Mouse (Mus musculus) midbrain, embryonic 12.5 days (tissue): Measurements from ENCODE around the gene Eif4a2. TPM values are rescaled to one million over a fixed set of nuclear protein-coding genes. Genes with fewer than 3 reads are reported as not detected.

Source experiments
- ATAC-seq: fragments of 200-750 bp; cut with Nextera tagmentation; 2 replicates; pipeline ENCODE4 v1.8.0; 2017; ENCODE audit warnings: low read depth, moderate TSS enrichment, moderate library complexity; ENCODE audit not compliant: low FRiP score
- H3K27ac ChIP-seq: fragments of 300-500 bp; sonication (generic); replicated peaks from 2 replicates; pipeline ENCODE4 v1.5.1; 2016; ENCODE audit warnings: mild to moderate bottlenecking
- H3K27me3 ChIP-seq: fragments of 300-500 bp; sonication (generic); 2 replicates; pipeline ENCODE4 v1.6.1; 2016; ENCODE audit warnings: mild to moderate bottlenecking
- H3K36me3 ChIP-seq: fragments of 300-500 bp; sonication (generic); 2 replicates; pipeline ENCODE4 v1.6.1; 2016
- H3K4me1 ChIP-seq: fragments of 300-500 bp; sonication (generic); 2 replicates; pipeline ENCODE4 v1.6.1; 2016
- H3K4me2 ChIP-seq: fragments of 300-500 bp; sonication (generic); replicated peaks from 2 replicates; pipeline ENCODE4 v1.6.1; 2016; ENCODE audit warnings: mild to moderate bottlenecking, moderate library complexity
- H3K4me3 ChIP-seq: fragments of 300-500 bp; sonication (generic); 2 replicates; pipeline ENCODE4 v1.5.1; 2016; ENCODE audit warnings: mild to moderate bottlenecking
- H3K9ac ChIP-seq: fragments of 300-500 bp; sonication (generic); replicated peaks from 2 replicates; pipeline ENCODE4 v1.6.1; 2016; ENCODE audit warnings: mild to moderate bottlenecking, moderate library complexity
- H3K9me3 ChIP-seq: fragments of 300-500 bp; sonication (generic); 2 replicates; pipeline ENCODE4 v1.6.1; 2016; ENCODE audit warnings: mild to moderate bottlenecking
- WGBS: fragments of 180-500 bp; shearing (Covaris S2); methylation state at CpG from one replicate; pipeline ENCODE4 v1.1.7; 2016; 5-methylcytosine and 5-hydroxymethylcytosine counted together
- polyA plus RNA-seq: library from polyadenylated mRNA; unstranded; fragments of >200 nt; fragmentation: Nextera tagmentation; extraction: Ambion mirVana; gene quantifications from 2 replicates; pipeline ENCODE4 v1.2.1, GENCODE M21; 2016

Gene Eif4a2
- polyA plus RNA-seq, 1 experiment from 2014 or later: 213 TPM

GRCm38 (mm10) chr16:23108943-23109342 lies 1.7 kb downstream of the Eif4a2 start:
- peak overlapping the region; percentile 91 for H3K4me3 ChIP-seq
- peaks cover 1% of the 10 kb centered on the region; the same call in 1 of the 2 replicates for H3K27me3 ChIP-seq
- H3K9ac ChIP-seq: peak overlapping the region; percentile 99
- WGBS: 7% methylated on average over 5 of the region's 5 CpGs
- peaks cover 23% of the 10 kb centered on the region for H3K4me1 ChIP-seq
- H3K27ac ChIP-seq: no peak overlapping the region
- peak overlapping the region; percentile 91 for H3K4me2 ChIP-seq
- ATAC-seq: no peak
- H3K36me3 ChIP-seq: peaks cover 42% of the 10 kb centered on the region
- H3K9me3 ChIP-seq: no peaks in the 10 kb centered on the region

DNA sequence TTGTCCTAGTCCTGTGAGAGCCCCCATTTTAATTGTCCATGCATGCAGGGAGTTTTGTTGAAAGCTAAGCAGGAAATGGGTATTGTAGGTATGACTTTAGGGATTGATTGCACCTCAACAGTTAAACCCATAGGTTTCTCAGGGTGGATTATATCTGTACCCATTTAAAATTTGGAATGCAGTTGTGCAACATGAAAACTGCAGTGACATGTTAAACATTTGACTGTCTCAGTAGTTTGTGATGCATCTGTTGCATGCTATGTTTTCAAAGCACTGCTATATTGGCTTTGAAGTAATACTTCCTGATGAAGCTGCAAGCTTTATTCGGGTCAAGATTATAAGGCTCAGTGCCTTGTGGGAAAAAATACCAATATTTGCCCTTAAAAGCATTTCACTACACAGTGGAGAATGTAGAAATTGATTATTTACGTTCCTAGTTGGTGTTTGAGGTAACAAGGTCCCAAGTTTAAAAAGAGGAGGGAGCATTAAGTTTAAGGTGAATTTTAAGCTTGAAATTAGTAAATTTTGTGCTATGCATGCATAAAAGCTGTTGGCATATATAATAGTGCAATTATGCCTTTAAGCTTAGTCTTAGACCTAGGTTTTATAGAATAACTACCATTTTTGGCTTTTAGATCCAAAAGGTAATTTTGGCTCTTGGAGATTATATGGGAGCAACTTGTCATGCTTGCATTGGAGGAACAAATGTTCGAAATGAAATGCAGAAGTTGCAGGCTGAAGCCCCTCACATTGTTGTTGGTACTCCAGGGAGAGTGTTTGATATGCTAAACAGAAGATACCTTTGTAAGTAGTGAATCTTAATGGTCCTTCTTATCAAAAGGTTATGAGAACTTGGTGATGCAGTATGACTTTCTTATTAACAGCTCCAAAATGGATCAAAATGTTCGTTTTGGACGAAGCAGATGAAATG lies 2.4 kb downstream of the Eif4a2 start:
- WGBS: 71% methylated on average over 5 of the region's 5 CpGs
- Histone ChIP-seq H3K9me3 (no peaks in the 10 kb centered on the region), H3K4me3 (peak overlapping the region; percentile 91), H3K27ac (no peak overlapping the region), H3K9ac (peak overlapping the region; percentile 99), H3K27me3 (no peaks in the 10 kb centered on the region), H3K4me2 (peak overlapping the region; percentile 91), H3K4me1 (peaks cover 23% of the 10 kb centered on the region), H3K36me3 (peaks cover 49% of the 10 kb centered on the region)
- no peak for ATAC-seq

DNA sequence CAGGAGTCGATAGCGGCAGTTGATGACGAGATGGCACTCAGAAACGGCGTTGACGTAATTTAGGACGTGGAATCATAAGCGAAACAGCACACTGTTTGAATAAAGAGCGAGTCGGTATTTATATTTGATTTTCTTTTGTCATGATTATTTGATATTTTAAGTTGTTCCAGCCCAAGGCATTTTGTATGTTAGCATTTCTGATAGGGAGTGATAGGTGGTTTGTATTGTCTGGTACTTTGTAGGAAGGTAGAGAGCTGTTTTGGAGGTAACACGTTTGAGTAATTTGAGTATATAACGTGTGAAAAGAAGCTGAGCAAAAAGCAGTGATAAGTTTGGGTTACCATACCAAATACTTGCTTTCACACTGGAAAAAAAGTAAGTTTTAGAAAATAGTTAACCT lies 5.1 kb downstream of the Eif4a2 start:
- peaks cover 62% of the 10 kb centered on the region for H3K36me3 ChIP-seq
- H3K4me3 ChIP-seq: no peak overlapping the region
- no peak overlapping the region for H3K4me2 ChIP-seq
- H3K27ac ChIP-seq: no peak overlapping the region
- ATAC-seq: no peak
- 86% methylated on average over 12 of the region's 12 CpGs for WGBS
- peaks cover 23% of the 10 kb centered on the region for H3K4me1 ChIP-seq
- no peak overlapping the region for H3K9ac ChIP-seq
- H3K27me3 ChIP-seq: no peaks in the 10 kb centered on the region
- no peaks in the 10 kb centered on the region for H3K9me3 ChIP-seq

- Histone ChIP-seq H3K4me1 (peaks cover 23% of the 10 kb centered on the region), H3K27me3 (no peaks in the 10 kb centered on the region), H3K36me3 (peaks cover 65% of the 10 kb centered on the region), H3K9ac (no peak overlapping the region), H3K27ac (no peak overlapping the region), H3K9me3 (no peaks in the 10 kb centered on the region), H3K4me3 (no peak overlapping the region), H3K4me2 (no peak overlapping the region)
- WGBS: 61% methylated on average over 9 of the region's 9 CpGs
- no peak for ATAC-seq
Measured at GRCm38 (mm10) chr16:23112861-23113435, 5.7 kb downstream of the Eif4a2 start.

DNA sequence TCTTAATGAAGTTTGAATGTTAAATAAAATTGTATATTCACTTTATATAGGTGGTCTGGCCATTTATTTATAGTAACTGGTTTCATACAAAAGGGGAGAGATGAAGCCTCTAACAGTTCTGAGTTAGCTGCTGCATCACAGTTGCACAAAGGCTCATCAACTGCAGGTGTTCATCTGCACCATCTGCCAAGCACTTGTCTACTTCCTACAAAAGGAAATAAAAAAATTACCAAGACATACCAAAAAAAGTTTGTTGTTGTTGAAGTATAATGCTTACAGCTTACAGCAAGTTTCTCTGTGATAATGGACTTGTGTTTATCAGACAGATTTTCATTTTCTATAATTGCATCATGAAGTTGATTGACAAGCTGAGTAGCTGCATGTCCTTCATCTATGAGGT lies 6.7 kb downstream of the Eif4a2 start:
- Histone ChIP-seq H3K9ac (no peak overlapping the region), H3K36me3 (peaks cover 62% of the 10 kb centered on the region), H3K27ac (no peak overlapping the region), H3K4me2 (no peak overlapping the region), H3K9me3 (no peaks in the 10 kb centered on the region), H3K27me3 (no peaks in the 10 kb centered on the region), H3K4me1 (peaks cover 22% of the 10 kb centered on the region), H3K4me3 (no peak overlapping the region)
- ATAC-seq: no peak

DNA sequence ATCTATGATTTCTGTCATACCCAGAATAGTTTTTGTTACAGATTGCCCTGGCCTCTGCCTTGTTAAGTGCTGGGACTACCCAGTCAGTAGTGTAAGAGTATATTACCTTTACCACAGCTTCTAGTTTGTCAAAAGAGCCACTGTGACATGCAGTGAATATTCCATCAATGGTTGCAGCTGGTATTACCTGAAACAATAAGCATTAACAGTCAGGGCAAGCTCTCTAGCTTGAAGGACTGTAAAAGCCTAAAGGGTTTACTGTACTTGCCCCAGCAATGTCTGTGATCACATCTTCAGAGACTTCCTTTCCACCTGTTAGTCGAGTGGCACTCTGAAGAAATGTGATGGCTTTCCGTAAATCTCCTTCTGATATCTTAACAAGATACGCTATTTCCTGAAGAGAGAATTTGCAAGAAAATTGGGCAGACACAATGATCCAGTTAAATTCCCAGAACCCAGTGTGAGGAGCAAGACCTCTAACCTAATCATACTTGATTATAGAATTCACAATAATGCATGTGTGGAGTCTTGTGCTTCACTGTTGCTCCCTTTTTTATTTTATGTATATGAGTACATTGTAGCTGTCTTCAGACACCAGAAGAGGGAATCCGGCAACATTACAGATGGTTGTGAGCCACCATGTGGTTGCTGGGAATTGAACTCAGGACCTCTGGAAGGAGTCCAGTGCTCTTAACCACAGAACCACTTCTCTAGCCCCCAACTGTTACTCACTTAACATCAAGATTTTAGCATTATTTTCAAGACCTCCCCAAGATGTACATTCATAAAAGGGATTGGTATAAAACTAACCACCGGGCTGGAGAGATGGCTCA lies 7.3 kb downstream of the Eif4a2 start:
- Histone ChIP-seq H3K4me2 (no peak overlapping the region), H3K27me3 (no peaks in the 10 kb centered on the region), H3K9me3 (no peaks in the 10 kb centered on the region), H3K36me3 (peaks cover 59% of the 10 kb centered on the region), H3K27ac (no peak overlapping the region), H3K4me3 (no peak overlapping the region), H3K9ac (no peak overlapping the region), H3K4me1 (peaks cover 15% of the 10 kb centered on the region)
- 69% methylated on average over 5 of the region's 5 CpGs for WGBS
- no peak for ATAC-seq

GRCm38 (mm10) chr16:23115486-23115885 lies 8.2 kb downstream of the Eif4a2 start:
- no peak for ATAC-seq
- Histone ChIP-seq H3K4me3 (no peak overlapping the region), H3K36me3 (peaks cover 60% of the 10 kb centered on the region)

DNA sequence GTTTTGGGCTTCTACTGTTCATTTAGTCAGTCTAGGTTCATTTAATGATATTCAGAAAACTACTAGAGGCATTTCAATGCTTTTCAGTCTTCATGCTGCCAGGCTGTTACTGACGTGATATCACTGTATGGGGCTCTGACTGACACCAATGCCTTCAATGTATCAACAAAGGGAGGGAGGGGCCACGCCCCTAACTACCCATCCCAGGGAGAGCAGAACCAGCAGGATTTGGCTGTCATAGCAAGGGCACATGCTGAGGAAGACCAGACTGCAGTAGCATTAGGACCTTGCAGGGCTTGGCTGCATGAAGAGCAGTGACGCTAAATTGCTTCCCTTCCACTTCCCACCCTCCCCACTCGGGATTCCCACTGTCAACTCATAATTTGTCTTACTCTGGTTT lies 9.9 kb downstream of the Eif4a2 start:
- Histone ChIP-seq H3K4me3 (no peak overlapping the region), H3K9me3 (no peaks in the 10 kb centered on the region), H3K4me2 (no peak overlapping the region), H3K27me3 (no peaks in the 10 kb centered on the region), H3K36me3 (peaks cover 62% of the 10 kb centered on the region), H3K27ac (no peak overlapping the region), H3K4me1 (no peaks in the 10 kb centered on the region), H3K9ac (no peak overlapping the region)
- ATAC-seq: no peak
- 69% methylated on average over 4 of the region's 4 CpGs for WGBS

More at GRCm38 (mm10) chr16:23115486-23115885, 8.2 kb downstream of the Eif4a2 start:
- Histone ChIP-seq H3K4me2 (no peak overlapping the region), H3K9me3 (no peaks in the 10 kb centered on the region), H3K27ac (no peak overlapping the region), H3K27me3 (no peaks in the 10 kb centered on the region), H3K9ac (no peak overlapping the region), H3K4me1 (peaks cover 6% of the 10 kb centered on the region; the same call in 1 of the 2 replicates)
- WGBS: 87% methylated on average over 3 of the region's 3 CpGs

- WGBS: 91% methylated on average over 3 of the region's 3 CpGs
- ATAC-seq: no peak
- no peaks in the 10 kb centered on the region for H3K27me3 ChIP-seq
- no peaks in the 10 kb centered on the region for H3K9me3 ChIP-seq
- H3K36me3 ChIP-seq: peaks cover 45% of the 10 kb centered on the region
- peaks cover 6% of the 10 kb centered on the region for H3K4me1 ChIP-seq
- H3K4me3 ChIP-seq: no peak overlapping the region
- no peak overlapping the region for H3K9ac ChIP-seq
- no peak overlapping the region for H3K4me2 ChIP-seq
- no peak overlapping the region for H3K27ac ChIP-seq
Measured at GRCm38 (mm10) chr16:23122446-23122845, 15.2 kb downstream of the Eif4a2 start.

DNA sequence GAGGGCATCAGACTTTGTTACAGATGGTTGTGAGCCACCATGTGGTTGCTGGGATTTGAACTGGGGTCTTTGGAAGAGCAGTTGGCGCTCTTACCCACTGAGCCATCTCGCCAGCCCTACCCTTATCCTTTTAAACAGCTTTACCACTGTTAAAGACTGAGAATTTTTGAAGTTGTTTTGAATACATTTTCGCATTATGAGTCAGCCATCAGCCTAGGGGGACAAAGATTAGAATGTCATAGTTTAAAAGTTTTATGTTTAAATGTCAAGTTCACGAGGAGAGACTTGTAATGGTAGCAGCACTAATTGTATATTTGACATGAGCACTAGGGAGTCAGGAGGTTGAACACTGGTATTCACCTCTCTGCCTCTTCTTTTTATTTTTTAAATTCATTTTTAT lies 15.9 kb downstream of the Eif4a2 start:
- peaks cover 6% of the 10 kb centered on the region for H3K4me1 ChIP-seq
- no peaks in the 10 kb centered on the region for H3K9me3 ChIP-seq
- H3K4me3 ChIP-seq: no peak overlapping the region
- 97% methylated on average over 4 of the region's 4 CpGs for WGBS
- no peak overlapping the region for H3K9ac ChIP-seq
- no peak for ATAC-seq
- no peaks in the 10 kb centered on the region for H3K27me3 ChIP-seq
- peaks cover 43% of the 10 kb centered on the region for H3K36me3 ChIP-seq
- no peak overlapping the region for H3K27ac ChIP-seq
- no peak overlapping the region for H3K4me2 ChIP-seq

GRCm38 (mm10) chr16:23124398-23124797 lies 17.2 kb downstream of the Eif4a2 start:
- no peak for ATAC-seq

DNA sequence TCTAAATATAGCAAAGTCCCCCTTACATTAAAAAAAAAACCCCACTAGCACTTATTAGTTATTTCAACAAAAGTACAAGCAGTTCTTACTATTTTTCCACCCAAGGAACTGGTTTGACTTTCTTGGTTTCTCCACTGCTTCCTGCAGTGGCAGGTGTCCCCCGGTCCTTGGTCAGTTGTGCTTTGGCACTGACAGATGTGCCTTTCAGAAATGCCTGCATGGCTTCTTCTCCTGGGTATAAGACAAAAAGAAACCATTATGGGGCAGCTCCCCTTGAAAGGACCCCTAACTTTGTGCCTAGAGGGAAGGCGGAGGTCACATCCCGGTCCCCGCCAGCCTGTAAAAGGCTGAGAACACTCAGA lies 20.0 kb downstream of the Eif4a2 start:
- Histone ChIP-seq H3K4me3 (peak overlapping the region; percentile 72), H3K4me2 (peak overlapping the region; percentile 82), H3K4me1 (peaks cover 12% of the 10 kb centered on the region), H3K9me3 (no peaks in the 10 kb centered on the region), H3K27me3 (no peaks in the 10 kb centered on the region), H3K36me3 (peaks cover 16% of the 10 kb centered on the region), H3K27ac (peak overlapping the region; percentile 97), H3K9ac (peak overlapping the region; percentile 86)
- ATAC-seq: no peak; the same call in 1 of the 2 replicates
- WGBS: 0% methylated on average over 4 of the region's 4 CpGs

More at GRCm38 (mm10) chr16:23124398-23124797, 17.2 kb downstream of the Eif4a2 start:
- H3K4me2 ChIP-seq: no peak overlapping the region
- no peak overlapping the region for H3K9ac ChIP-seq
- H3K4me3 ChIP-seq: no peak overlapping the region
- no peaks in the 10 kb centered on the region for H3K27me3 ChIP-seq
- H3K27ac ChIP-seq: no peak overlapping the region
- H3K4me1 ChIP-seq: peaks cover 12% of the 10 kb centered on the region
- peaks cover 40% of the 10 kb centered on the region for H3K36me3 ChIP-seq
- no peaks in the 10 kb centered on the region for H3K9me3 ChIP-seq
- 92% methylated on average over 4 of the region's 4 CpGs for WGBS
